Mouse (Mus musculus): ENCODE results near the gene Map1lc3b.

Gene Map1lc3b

GRCm38 (mm10) chr8:121590203-121591177, at the start of gene Map1lc3b:
Gene Map1lc3b, plus strand, starts transcription at chr8:121590361.
- peak; percentile 97 for DNase-seq (ENCODE audit: low read depth, low spot score)

GRCm38 (mm10) chr8:121541862-121542261, 48.3 kb upstream of the Map1lc3b start:
- DNase-seq (ENCODE audit: low read depth, low spot score) = no peak

DNA sequence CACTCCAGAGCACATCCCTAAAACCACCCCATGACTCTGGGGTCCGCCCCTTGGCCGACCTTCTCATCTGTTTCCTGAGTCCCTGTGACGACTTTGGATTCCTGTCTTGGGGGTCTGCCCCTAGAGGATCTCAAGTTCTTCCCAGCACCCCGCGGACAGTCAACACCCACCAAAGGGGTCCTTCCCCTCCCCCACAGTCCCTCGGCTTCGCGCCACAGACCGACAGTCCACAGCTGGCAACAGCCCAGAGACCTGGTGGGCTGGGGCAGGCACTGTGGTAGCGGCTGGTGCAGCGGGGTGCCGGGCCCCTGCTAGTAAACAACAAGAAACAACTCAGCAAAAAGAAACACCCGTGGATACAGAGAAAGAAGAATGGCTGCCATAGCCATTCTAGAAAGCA, 47.3 kb upstream of the Map1lc3b start:
- DNase-seq (ENCODE audit: low read depth, low spot score) = no peak

GRCm38 (mm10) chr8:121544276-121544785, 45.8 kb upstream of the Map1lc3b start, which contains the start of gene 1700018B08Rik:
Gene 1700018B08Rik, minus strand, starts transcription at chr8:121544320.
- no peak for DNase-seq (ENCODE audit: low read depth, low spot score)

GRCm38 (mm10) chr8:121544936-121545335, 45.2 kb upstream of the Map1lc3b start:
- no peak for DNase-seq (ENCODE audit: low read depth, low spot score)

DNA sequence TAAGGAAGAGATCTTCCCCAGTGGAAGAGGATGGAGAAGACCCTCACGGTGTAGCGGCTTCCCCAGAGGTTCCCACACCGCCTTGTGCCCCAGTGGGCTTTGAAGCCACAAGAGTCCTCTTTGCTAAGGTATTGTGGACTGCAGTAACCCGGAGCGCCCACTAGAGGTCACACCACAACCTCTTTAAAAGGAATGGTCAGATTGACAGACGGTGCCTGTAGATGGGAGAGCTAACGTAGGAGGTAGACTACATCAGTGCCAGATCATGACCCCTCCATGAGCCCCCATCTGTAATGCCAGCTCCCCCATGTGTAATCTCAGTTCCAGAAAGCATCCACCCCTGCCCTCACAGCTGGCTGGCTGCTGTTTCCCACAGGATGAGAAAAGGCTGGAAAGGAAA, 43.0 kb upstream of the Map1lc3b start:
- peak; percentile 86 for DNase-seq (ENCODE audit: low read depth, low spot score)

GRCm38 (mm10) chr8:121550056-121550455, 40.1 kb upstream of the Map1lc3b start:
- DNase-seq (ENCODE audit: low read depth, low spot score) = no peak

- DNase-seq (ENCODE audit: low read depth, low spot score) = no peak
Measured at GRCm38 (mm10) chr8:121551065-121551985, 38.8 kb upstream of the Map1lc3b start.

DNA sequence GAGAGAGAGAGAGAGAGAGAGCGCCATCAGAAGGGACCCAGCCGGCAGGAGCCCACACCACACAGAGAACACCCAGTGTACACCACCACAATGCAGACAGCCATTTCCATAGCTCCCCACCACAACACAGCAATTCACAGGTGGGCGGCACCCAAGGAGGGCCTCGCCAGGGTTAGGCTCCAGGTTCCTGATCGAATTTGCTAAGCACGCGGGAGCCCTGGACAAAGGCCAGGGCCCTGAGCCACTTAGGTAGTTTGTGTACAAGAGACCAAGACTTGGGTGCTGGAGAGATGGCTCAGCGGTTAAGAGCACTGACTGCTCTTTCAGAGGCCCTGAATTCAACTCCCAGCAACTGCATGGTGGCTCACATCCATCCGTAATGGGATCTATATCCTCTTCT, 37.7 kb upstream of the Map1lc3b start:
- DNase-seq (ENCODE audit: low read depth, low spot score) = no peak

DNA sequence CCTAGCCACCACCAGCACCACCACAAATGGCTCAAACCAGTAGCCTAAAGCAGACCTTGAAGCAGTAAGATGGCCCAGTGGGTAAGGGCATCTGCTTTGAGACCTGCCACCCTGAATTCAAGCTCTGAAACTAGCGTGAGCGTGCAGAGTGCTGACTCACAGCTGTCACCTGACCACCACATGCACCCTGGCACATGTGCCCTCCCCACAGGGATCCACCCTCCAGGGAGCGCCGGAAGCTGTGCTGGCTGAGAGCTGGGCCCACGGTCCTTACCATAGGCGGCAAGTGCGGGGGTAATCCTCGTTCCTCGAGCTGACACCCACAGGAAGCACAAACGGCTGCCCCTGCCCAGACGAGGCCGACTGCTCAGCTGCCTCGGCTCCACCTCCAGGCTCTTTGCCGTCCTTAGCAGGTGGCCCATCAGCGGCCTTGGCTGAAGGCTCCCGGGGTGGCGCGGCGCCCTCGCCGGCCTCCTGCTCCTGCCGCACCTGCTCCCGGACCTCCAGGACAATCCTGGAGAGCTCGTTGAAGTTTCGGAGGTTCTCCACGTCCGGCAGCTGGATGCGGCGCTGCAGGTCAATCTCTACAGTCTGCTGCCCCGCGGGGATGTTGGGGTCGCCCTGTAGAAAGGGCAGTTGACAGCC, 36.2 kb upstream of the Map1lc3b start:
- DNase-seq (ENCODE audit: low read depth, low spot score) = no peak

DNA sequence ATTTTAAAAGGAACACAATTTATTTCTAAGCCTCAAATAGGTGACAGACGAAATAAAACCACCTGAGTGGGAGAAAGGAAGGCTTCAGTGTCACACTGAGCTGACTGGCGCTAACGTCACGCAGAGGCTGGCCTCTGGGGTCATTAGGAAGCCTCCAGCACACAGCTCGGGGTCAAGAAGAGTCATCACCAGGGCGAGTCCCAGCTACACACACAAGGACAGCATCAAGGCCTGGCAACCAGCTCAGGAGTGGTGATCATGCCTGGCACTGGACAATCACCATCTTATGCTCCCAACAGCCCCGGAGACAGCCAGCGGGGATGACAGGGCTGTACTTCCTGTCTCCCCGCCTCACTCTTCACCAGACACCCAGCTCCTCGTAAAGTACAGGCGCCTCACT, 32.4 kb upstream of the Map1lc3b start:
- DNase-seq (ENCODE audit: low read depth, low spot score) = no peak

GRCm38 (mm10) chr8:121558538-121558937, 31.6 kb upstream of the Map1lc3b start:
- no peak for DNase-seq (ENCODE audit: low read depth, low spot score)

GRCm38 (mm10) chr8:121559801-121560200, 30.4 kb upstream of the Map1lc3b start:
- DNase-seq (ENCODE audit: low read depth, low spot score) = no peak

GRCm38 (mm10) chr8:121560432-121561100, 29.6 kb upstream of the Map1lc3b start:
- no peak for DNase-seq (ENCODE audit: low read depth, low spot score)

- DNase-seq (ENCODE audit: low read depth, low spot score) = no peak
Measured at GRCm38 (mm10) chr8:121561636-121562345, 28.4 kb upstream of the Map1lc3b start.

DNA sequence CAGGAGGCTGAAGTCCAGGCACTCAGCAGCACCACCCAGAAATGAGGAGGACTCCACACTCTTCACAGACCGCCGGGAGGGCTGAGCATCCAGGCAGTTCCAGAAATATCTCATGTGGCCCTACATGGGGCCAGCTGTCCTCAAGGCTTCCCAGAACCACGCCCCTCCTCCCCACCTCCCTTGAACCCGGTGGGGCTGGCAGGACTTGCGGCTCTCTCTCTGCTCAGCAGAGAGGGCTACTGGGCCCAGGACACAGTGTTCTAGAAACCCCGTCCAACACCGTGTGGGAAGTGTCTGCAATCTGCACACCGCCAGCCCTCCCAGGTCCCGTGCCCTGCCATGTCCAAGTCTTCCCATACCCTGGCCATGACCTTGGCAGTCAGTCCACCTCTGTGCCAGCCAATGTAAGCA, 27.2 kb upstream of the Map1lc3b start:
- no peak for DNase-seq (ENCODE audit: low read depth, low spot score)

GRCm38 (mm10) chr8:121563701-121564100, 26.5 kb upstream of the Map1lc3b start:
- DNase-seq (ENCODE audit: low read depth, low spot score) = no peak

DNA sequence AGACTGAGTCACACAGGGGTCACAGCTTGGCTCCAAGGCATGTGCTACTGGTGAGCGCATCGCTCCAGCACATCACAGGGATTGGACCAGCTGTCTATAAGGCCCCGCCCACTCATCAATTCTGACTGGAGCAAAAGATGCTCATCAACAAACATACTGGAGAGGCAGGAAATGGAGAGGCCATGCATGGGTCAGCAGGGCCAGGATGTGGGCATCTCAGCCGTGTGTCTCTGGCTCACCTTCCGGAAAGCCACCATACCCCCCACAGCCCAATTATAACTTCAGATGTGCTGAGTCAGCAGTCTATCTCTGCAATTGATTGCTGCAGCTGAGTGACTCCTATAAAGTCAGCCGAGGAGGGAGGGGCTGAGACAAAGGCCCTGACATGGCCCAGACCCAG, 21.8 kb upstream of the Map1lc3b start:
- no peak for DNase-seq (ENCODE audit: low read depth, low spot score)

GRCm38 (mm10) chr8:121570335-121570734, 19.8 kb upstream of the Map1lc3b start:
- no peak for DNase-seq (ENCODE audit: low read depth, low spot score)

- DNase-seq (ENCODE audit: low read depth, low spot score) = no peak
Measured at GRCm38 (mm10) chr8:121570801-121571200, 19.4 kb upstream of the Map1lc3b start.

All from mesoderm, embryonic 11.5 days (tissue).